Mouse (Mus musculus) heart, adult 2 months (tissue): ENCODE data around the gene Hyal1. TPM values are rescaled to one million over a fixed set of nuclear protein-coding genes. Genes with fewer than 3 reads are reported as not detected.
"Not testable (repeated sequence)": the region's sequence is repeated elsewhere in the genome, so short reads cannot be mapped to it uniquely, and the experiment has no call there.

Experiments
- DNase-seq, 2 experiments: peaks; one replicate each; pipeline ENCODE4 v3.0.0; 2021
- H3K27ac ChIP-seq: fragments of 200-600 bp; 2 replicates; pipeline ENCODE4 v1.8.1; 2022
- H3K27me3 ChIP-seq: fragments of 200-500 bp; 2 replicates; pipeline ENCODE4 v1.6.1; 2012; ENCODE audit warnings: mild to moderate bottlenecking, low read length, inconsistent platforms, mixed read lengths; ENCODE audit not compliant: control insufficient read depth, insufficient read depth
- H3K36me3 ChIP-seq: fragments of 200-500 bp; 2 replicates; pipeline ENCODE4 v1.6.1; 2012; ENCODE audit warnings: low read length, inconsistent platforms; ENCODE audit not compliant: control insufficient read depth, insufficient read depth
- H3K4me1 ChIP-seq: fragments of 200-500 bp; 2 replicates; pipeline ENCODE4 v1.6.1; 2011; ENCODE audit warnings: low read length; ENCODE audit not compliant: control insufficient read depth, insufficient read depth
- H3K4me3 ChIP-seq: fragments of 200-600 bp; 2 replicates; pipeline ENCODE4 v1.8.1; 2022
- H3K79me2 ChIP-seq: fragments of 200-500 bp; replicated peaks from 2 replicates; pipeline ENCODE4 v1.6.1; 2012; ENCODE audit warnings: mild to moderate bottlenecking, inconsistent platforms, low read length, moderate library complexity, mixed read lengths; ENCODE audit not compliant: control insufficient read depth, insufficient read depth
- H3K9ac ChIP-seq: fragments of 200-500 bp; 2 replicates; pipeline ENCODE4 v1.6.1; 2012; ENCODE audit warnings: low read depth, mild to moderate bottlenecking, control low read depth, inconsistent platforms, low read length, mixed read lengths
- CTCF ChIP-seq: fragments of 200-600 bp; IDR thresholded peaks from 2 replicates; pipeline ENCODE4 v1.8.1; 2022; ENCODE audit warnings: antibody characterized with exemption, mild to moderate bottlenecking, moderate library complexity
- EP300 ChIP-seq: fragments of 200-500 bp; IDR thresholded peaks from 2 replicates; pipeline ENCODE4 v1.6.1; 2011; ENCODE audit warnings: low read depth, low read length, control low read depth; ENCODE audit not compliant: insufficient read depth
- POLR2A ChIP-seq: fragments of 200-500 bp; IDR thresholded peaks from 2 replicates; pipeline ENCODE4 v1.6.1; 2011; ENCODE audit warnings: mild to moderate bottlenecking, low read depth, low read length, control low read depth; ENCODE audit not compliant: insufficient read depth
- WGBS: fragments of 180-500 bp; shearing (Covaris S2); methylation state at CpG from one replicate; pipeline ENCODE4 v1.1.7; 2018; 5-methylcytosine and 5-hydroxymethylcytosine counted together
- intact Hi-C: fragments of 180-260 bp; cut with DNase I; formaldehyde crosslinking; loops from one replicate; pipeline ENCODE4 v1.15.1; 2025
- polyA plus RNA-seq: library from polyadenylated mRNA; depleted of rRNA; stranded (reverse); fragments of >200 nt; gene quantifications from 2 replicates; pipeline ENCODE4 v1.2.3, GENCODE M21; 2012
- total RNA-seq, 2 experiments: library from RNA; stranded (reverse); gene quantifications; 2 replicates each; pipeline ENCODE4 v1.2.3; 2021

Hyal1 gene
- total and polyA plus RNA-seq, 3 experiments, result 5.1 to 6.9 (median 5.9) TPM

- peak overlapping the region; percentile 79 for H3K4me3 ChIP-seq
- no peaks in the 10 kb centered on the region for H3K36me3 ChIP-seq
- no peak for DNase-seq
- H3K4me1 ChIP-seq, result peaks cover 14% of the 10 kb centered on the region
- intact Hi-C loops, result no loop called here
- peak overlapping the region; percentile 79 for H3K9ac ChIP-seq
- TF ChIP-seq CTCF (no peak), EP300 (no peak), POLR2A (peak; percentile 30; the same call in 1 of the 2 replicates)
- no peaks in the 10 kb centered on the region for H3K27me3 ChIP-seq
- H3K27ac ChIP-seq, result peak overlapping the region; percentile 95
- 34% methylated on average over 21 of the region's 21 CpGs for WGBS
- H3K79me2 ChIP-seq, result no peaks in the 10 kb centered on the region
Measured at GRCm38 (mm10) chr9:107570845-107571244, 5.9 kb upstream of the Hyal1 start.

- H3K4me3 ChIP-seq, result peak overlapping the region; percentile 79
- no peaks in the 10 kb centered on the region for H3K36me3 ChIP-seq
- no peaks in the 10 kb centered on the region for H3K79me2 ChIP-seq
- peaks cover 14% of the 10 kb centered on the region for H3K4me1 ChIP-seq
- peak; percentile 83 for TF ChIP-seq EP300
- TF ChIP-seq CTCF, result no peak
- TF ChIP-seq POLR2A, result peak; percentile 57
- 70% methylated on average over 22 of the region's 22 CpGs for WGBS
- peak overlapping the region; percentile 79; the same call in 1 of the 2 replicates for H3K9ac ChIP-seq
- no peaks in the 10 kb centered on the region for H3K27me3 ChIP-seq
- intact Hi-C loops, result no loop called here
- H3K27ac ChIP-seq, result peak overlapping the region; percentile 95
- no peak for DNase-seq
Measured at GRCm38 (mm10) chr9:107571534-107572326, 5.0 kb upstream of the Hyal1 start.

- no peaks in the 10 kb centered on the region for H3K27me3 ChIP-seq
- no peak overlapping the region for H3K9ac ChIP-seq
- TF ChIP-seq CTCF, result no peak
- TF ChIP-seq EP300, result no peak
- TF ChIP-seq POLR2A, result no peak
- DNase-seq, result no peak
- intact Hi-C loops, result no loop called here
- peaks cover 15% of the 10 kb centered on the region for H3K4me1 ChIP-seq
- 97% methylated on average over 2 of the region's 2 CpGs for WGBS
- H3K36me3 ChIP-seq, result no peaks in the 10 kb centered on the region
- H3K79me2 ChIP-seq, result no peaks in the 10 kb centered on the region
- H3K4me3 ChIP-seq, result no peak overlapping the region
- peak overlapping the region; percentile 95 for H3K27ac ChIP-seq
Measured at GRCm38 (mm10) chr9:107572327-107572662, 4.4 kb upstream of the Hyal1 start.

GRCm38 (mm10) chr9:107573774-107574173 lies 3.0 kb upstream of the Hyal1 start:
- peaks cover 20% of the 10 kb centered on the region for H3K4me1 ChIP-seq
- 89% methylated on average over 6 of the region's 6 CpGs for WGBS

GRCm38 (mm10) chr9:107575579-107576356 lies 959 bp upstream of the Hyal1 start:
- no peak for TF ChIP-seq EP300
- no peak for TF ChIP-seq CTCF
- no peak for TF ChIP-seq POLR2A
- intact Hi-C loops, result no loop called here
- Histone ChIP-seq H3K4me3 (no peak overlapping the region), H3K79me2 (no peaks in the 10 kb centered on the region), H3K9ac (no peak overlapping the region), H3K4me1 (peaks cover 21% of the 10 kb centered on the region), H3K36me3 (no peaks in the 10 kb centered on the region), H3K27me3 (no peaks in the 10 kb centered on the region), H3K27ac (no peak overlapping the region)
- DNase-seq, result no peak
- WGBS, result 77% methylated on average over 14 of the region's 14 CpGs

More at GRCm38 (mm10) chr9:107573774-107574173, 3.0 kb upstream of the Hyal1 start:
- H3K27ac ChIP-seq, intact Hi-C loops, H3K79me2 ChIP-seq, DNase-seq, H3K27me3 ChIP-seq, H3K9ac ChIP-seq, H3K4me3 ChIP-seq, H3K36me3 ChIP-seq: not testable (repeated sequence)
- peak; percentile 43 for TF ChIP-seq CTCF

GRCm38 (mm10) chr9:107577871-107578270 lies 1.1 kb downstream of the Hyal1 start:
- no peaks in the 10 kb centered on the region for H3K79me2 ChIP-seq
- no peak for TF ChIP-seq POLR2A
- no peak for TF ChIP-seq CTCF
- TF ChIP-seq EP300, result no peak
- intact Hi-C loops, result no loop called here
- DNase-seq, result no peak
- no peak overlapping the region for H3K9ac ChIP-seq
- no peak overlapping the region for H3K4me3 ChIP-seq
- peaks cover 15% of the 10 kb centered on the region for H3K4me1 ChIP-seq
- no peaks in the 10 kb centered on the region for H3K36me3 ChIP-seq
- no peaks in the 10 kb centered on the region for H3K27me3 ChIP-seq
- H3K27ac ChIP-seq, result no peak overlapping the region
- WGBS, result 86% methylated on average over 10 of the region's 10 CpGs
